Mouse (Mus musculus) embryo, embryonic 9.5 days (tissue): ENCODE results near the gene Lmna.

Source experiments
- DNase-seq: peaks from one replicate; pipeline ENCODE4 v3.0.0-alpha.2; 2017; ENCODE audit errors: extremely low spot score

Gene Lmna

GRCm38 (mm10) chr3:88509692-88510420 lies at the start of gene Lmna:
Gene Lmna (minus strand): TSS chr3:88509956.
- DNase-seq, result peak; percentile 93

GRCm38 (mm10) chr3:88556616-88557015 lies 46.9 kb upstream of the Lmna start:
- no peak for DNase-seq

GRCm38 (mm10) chr3:88555731-88556130 lies 46.0 kb upstream of the Lmna start:
- DNase-seq, result no peak

- no peak for DNase-seq
These were observed 45.4 kb upstream of the Lmna start for GRCm38 (mm10) chr3:88555069-88555605.

GRCm38 (mm10) chr3:88553880-88554586 lies 44.3 kb upstream of the Lmna start:
- no peak for DNase-seq

- DNase-seq, result peak; percentile 98
These were observed 43.7 kb upstream of the Lmna start, which contains the start of gene Ubqln4 for GRCm38 (mm10) chr3:88553525-88553879. Gene Ubqln4 (plus strand): TSS chr3:88553758.

- DNase-seq, result peak; percentile 97
These were observed 43.1 kb upstream of the Lmna start, which contains the start of gene Lamtor2 for GRCm38 (mm10) chr3:88552676-88553524. Gene Lamtor2 (minus strand): TSS chr3:88553074.

- no peak for DNase-seq
These were observed 42.4 kb upstream of the Lmna start for GRCm38 (mm10) chr3:88552082-88552645.

- DNase-seq, result no peak
These were observed 41.8 kb upstream of the Lmna start for GRCm38 (mm10) chr3:88551586-88551985.

GRCm38 (mm10) chr3:88548180-88548917 lies 38.6 kb upstream of the Lmna start, which contains the start of gene Rab25:
Gene Rab25 (minus strand): TSS chr3:88548300.
- no peak for DNase-seq

GRCm38 (mm10) chr3:88546674-88547418 lies 37.1 kb upstream of the Lmna start:
- DNase-seq, result no peak

- no peak for DNase-seq
These were observed 35.3 kb upstream of the Lmna start for GRCm38 (mm10) chr3:88544955-88545591.

- DNase-seq, result no peak
These were observed 34.8 kb upstream of the Lmna start for GRCm38 (mm10) chr3:88544514-88544913.

GRCm38 (mm10) chr3:88543651-88544410 lies 34.1 kb upstream of the Lmna start:
- DNase-seq, result no peak

GRCm38 (mm10) chr3:88543174-88543573 lies 33.4 kb upstream of the Lmna start:
- DNase-seq, result no peak

GRCm38 (mm10) chr3:88542486-88542885 lies 32.7 kb upstream of the Lmna start:
- no peak for DNase-seq

- no peak for DNase-seq
These were observed 32.1 kb upstream of the Lmna start for GRCm38 (mm10) chr3:88541622-88542401.

GRCm38 (mm10) chr3:88540085-88540484 lies 30.3 kb upstream of the Lmna start:
- no peak for DNase-seq
